Mouse (Mus musculus) brain, embryonic 14.5 days (tissue): Measurements from ENCODE around the gene Aebp2. TPM values are rescaled to one million over a fixed set of nuclear protein-coding genes. Genes with fewer than 3 reads are reported as not detected.

Experiments used
- DNase-seq: peaks from one replicate; pipeline ENCODE4 v3.0.0-alpha.2; 2011; ENCODE audit warnings: low read depth
- CTCF ChIP-seq: fragments of 200-500 bp; IDR thresholded peaks from 2 replicates; pipeline ENCODE4 v1.5.1; 2012; ENCODE audit warnings: inconsistent platforms, mild to moderate bottlenecking, moderate library complexity, borderline replicate concordance; ENCODE audit not compliant: insufficient read depth, insufficient read length; ENCODE audit errors: extremely low read depth
- POLR2A ChIP-seq: fragments of 200-500 bp; IDR thresholded peaks from 2 replicates; pipeline ENCODE4 v1.6.1; 2012; ENCODE audit warnings: mild to moderate bottlenecking, inconsistent platforms, borderline replicate concordance; ENCODE audit not compliant: poor library complexity, insufficient read depth, insufficient read length, severe bottlenecking; ENCODE audit errors: extremely low read depth
- polyA plus RNA-seq: library from polyadenylated mRNA; depleted of rRNA; stranded (reverse); fragments of >200 nt; gene quantifications from 2 replicates; pipeline ENCODE4 v1.2.3, GENCODE M21; 2012

Aebp2 gene
- polyA plus RNA-seq, 1 experiment, result 36.8 TPM

GRCm38 (mm10) chr6:140692160-140692559 lies 69.7 kb downstream of the Aebp2 start:
- TF ChIP-seq POLR2A (no peak), CTCF (no peak)
- DNase-seq, result no peak

- no peak for TF ChIP-seq POLR2A
- no peak for TF ChIP-seq CTCF
- peak; percentile 69 for DNase-seq
These were observed 73.9 kb downstream of the Aebp2 start for GRCm38 (mm10) chr6:140696192-140696879.

GRCm38 (mm10) chr6:140697994-140698393 lies 75.5 kb downstream of the Aebp2 start:
- TF ChIP-seq CTCF, result no peak
- TF ChIP-seq POLR2A, result no peak

GRCm38 (mm10) chr6:140698596-140698995 lies 76.1 kb downstream of the Aebp2 start:
- TF ChIP-seq POLR2A, result no peak
- TF ChIP-seq CTCF, result no peak
- DNase-seq, result no peak

More at GRCm38 (mm10) chr6:140697994-140698393, 75.5 kb downstream of the Aebp2 start:
- peak; percentile 88 for DNase-seq

- TF ChIP-seq POLR2A (no peak), CTCF (no peak)
- no peak for DNase-seq
These were observed 78.8 kb downstream of the Aebp2 start for GRCm38 (mm10) chr6:140701259-140701658.

- no peak for DNase-seq
- TF ChIP-seq POLR2A (no peak), CTCF (no peak)
These were observed 82.7 kb downstream of the Aebp2 start for GRCm38 (mm10) chr6:140705132-140705531.

- TF ChIP-seq POLR2A (no peak), CTCF (no peak)
- no peak for DNase-seq
These were observed 83.6 kb downstream of the Aebp2 start for GRCm38 (mm10) chr6:140706056-140706455.

- TF ChIP-seq CTCF, result no peak
- TF ChIP-seq POLR2A, result no peak
- no peak for DNase-seq
These were observed 85.6 kb downstream of the Aebp2 start for GRCm38 (mm10) chr6:140708059-140708458.

GRCm38 (mm10) chr6:140709415-140710107 lies 87.1 kb downstream of the Aebp2 start:
- TF ChIP-seq CTCF (peak; percentile 32; the same call in 1 of the 2 replicates), POLR2A (no peak)
- peak; percentile 45 for DNase-seq

GRCm38 (mm10) chr6:140712754-140713153 lies 90.3 kb downstream of the Aebp2 start:
- peak; percentile 81 for TF ChIP-seq CTCF
- TF ChIP-seq POLR2A, result no peak
- peak; percentile 80 for DNase-seq

GRCm38 (mm10) chr6:140714905-140715365 lies 92.5 kb downstream of the Aebp2 start:
- peak; percentile 92 for DNase-seq
- peak; percentile 94 for TF ChIP-seq CTCF
- no peak for TF ChIP-seq POLR2A
